Mouse (Mus musculus): Measurements from ENCODE around the gene Faim2.

The Faim2 gene

DNA sequence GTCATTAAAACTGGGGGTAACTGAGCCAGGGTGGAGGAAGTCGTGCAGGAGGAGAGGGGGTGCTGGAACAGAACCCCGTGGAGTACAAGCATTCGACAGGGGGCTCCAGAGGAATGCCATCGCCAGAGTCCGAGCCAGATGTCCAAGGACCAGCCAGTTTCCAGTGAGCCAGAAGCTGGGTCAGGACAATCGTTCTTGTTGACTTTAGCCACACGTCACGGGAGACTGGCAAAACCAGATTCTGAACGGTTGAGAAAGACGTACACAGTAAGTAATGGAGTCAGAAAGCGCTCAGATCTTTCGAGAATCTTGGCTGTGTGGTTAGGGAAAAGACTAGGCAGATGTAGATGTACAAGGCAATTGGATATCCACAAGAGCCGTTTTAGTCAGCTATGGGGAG, 64.8 kb downstream of the Faim2 start:
- DNase-seq (ENCODE audit: low spot score) = no peak

DNA sequence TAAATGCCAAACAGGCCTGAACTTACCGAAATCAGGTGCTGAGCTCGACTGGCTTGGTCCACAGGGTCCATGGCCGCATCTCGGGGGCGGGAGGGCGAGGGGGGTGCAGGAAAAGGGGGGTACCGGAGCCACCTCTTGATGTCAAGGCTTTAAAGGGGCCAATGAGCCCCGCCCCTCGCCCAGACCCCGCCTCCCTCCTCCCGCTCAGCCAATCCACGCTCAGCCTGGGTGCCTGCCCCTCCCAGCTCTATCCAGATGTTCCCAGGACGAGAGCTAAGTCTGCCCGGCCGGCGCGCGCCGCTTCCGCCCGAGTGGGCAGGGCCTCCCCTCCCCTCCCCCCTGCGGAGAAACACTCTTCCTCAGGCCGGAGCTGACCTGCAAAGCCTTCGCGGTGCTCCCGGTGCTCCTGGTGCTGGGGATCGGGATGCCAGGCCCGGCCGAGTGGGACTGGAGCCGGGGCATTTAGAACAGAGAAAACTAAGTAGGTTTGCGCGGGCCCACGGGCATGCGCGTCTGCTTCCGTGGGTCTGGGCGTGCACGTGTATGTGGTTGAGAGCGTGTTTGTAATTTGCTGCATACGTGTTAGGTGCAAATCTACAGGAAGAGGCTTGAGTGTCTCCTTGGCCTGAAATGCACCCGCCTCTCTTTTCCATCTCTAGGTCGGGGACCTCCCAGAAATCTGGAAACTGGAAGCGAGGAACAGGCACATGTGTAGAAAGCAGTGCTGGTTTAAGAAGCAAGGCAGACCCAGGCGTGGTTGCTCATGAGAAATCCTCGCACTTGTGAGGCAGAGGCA, 70.2 kb downstream of the Faim2 start, which contains the start of gene Nckap5l:
Nckap5l (minus strand) TSS at position 143 of the 796 bp plus-strand sequence.
- DNase-seq (ENCODE audit: low spot score) = peak; percentile 90

DNA sequence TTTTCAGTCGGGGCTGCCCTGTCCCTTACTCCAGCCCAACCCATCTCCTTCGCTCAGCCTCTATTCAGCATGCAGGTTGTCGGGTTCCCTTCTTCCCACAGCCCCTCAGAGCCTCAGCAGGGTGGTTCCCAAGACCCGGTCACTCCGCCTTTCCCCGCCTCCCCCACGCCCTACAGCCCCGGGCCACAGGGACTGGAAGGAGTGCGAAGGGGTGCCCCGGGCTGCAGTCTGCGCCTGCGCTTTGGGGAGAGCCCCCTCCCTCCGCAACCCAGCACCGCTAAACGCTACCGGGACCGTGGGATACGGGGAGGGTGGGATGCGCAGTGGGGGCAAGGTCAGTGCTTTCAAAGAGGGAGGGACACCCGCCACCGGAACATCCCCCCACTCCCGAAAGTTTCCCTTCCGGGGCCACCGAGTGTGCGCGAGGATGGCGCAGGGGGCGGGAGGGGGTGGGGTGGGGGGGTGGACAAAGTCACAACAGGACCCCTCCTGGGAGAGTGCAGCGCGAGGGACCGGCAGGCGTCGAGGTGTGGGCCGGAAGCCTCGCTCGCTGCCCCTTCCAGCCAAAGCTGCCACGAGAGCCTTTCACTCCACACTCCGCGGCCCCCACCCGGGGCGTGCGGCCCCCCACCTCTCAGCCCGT, 70.9 kb downstream of the Faim2 start:
- DNase-seq (ENCODE audit: low spot score) = peak; percentile 70

DNA sequence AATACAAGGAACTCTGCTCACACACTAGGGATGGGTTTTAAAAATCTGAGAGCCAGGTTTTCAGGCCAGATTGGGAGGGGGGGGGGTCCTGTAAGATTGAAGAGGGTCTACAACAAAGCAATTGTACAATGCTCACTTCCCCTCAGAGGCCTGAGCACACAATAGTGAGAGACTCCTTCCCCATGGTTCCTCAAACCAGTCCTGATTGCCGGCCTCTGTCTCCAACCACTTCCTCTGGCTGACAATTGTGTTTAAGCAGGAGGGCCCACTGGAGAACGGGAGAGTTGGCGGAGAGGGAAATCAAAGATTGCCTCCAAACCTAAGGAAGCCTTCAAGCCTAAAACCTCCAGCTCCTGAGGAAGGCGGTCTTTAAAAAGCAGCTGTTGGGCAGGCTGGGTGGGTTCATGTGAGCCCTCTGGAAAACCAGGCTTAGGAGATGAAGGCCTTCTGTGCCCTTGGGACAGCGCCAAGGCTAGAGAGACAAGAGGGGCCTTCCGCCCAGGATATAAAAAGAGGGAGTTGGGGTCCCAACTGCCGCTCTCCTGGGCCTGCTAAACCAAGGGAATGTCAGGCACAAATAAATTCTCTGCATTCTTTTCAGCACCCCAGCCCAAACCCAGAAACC, 71.5 kb downstream of the Faim2 start:
- no peak for DNase-seq (ENCODE audit: low spot score)

DNA sequence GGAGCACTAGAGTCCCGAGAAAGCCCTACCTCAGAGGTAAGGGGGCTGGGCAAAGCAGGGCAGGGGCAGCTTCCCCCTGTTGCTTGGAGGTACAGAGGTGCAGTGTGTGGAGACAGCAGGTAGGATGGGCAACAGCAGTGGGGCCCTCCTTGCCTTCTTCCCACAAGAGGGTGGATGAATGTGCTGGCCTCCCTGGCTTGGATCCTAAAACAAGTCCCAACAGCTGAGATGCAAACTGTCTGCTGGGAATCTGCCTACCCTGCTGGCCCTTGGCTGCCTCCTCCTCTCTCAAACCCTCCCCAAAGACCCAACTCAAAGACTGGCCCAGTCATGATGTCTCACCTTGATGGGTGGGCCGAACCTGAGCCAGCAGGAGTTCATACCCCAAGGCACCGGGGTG, 72.5 kb downstream of the Faim2 start:
- DNase-seq (ENCODE audit: low spot score) = no peak

GRCm38 (mm10) chr15:99454585-99455279, 73.2 kb downstream of the Faim2 start:
- no peak for DNase-seq (ENCODE audit: low spot score)

- no peak for DNase-seq (ENCODE audit: low spot score)
Measured at GRCm38 (mm10) chr15:99453153-99453900, 74.6 kb downstream of the Faim2 start.

DNA sequence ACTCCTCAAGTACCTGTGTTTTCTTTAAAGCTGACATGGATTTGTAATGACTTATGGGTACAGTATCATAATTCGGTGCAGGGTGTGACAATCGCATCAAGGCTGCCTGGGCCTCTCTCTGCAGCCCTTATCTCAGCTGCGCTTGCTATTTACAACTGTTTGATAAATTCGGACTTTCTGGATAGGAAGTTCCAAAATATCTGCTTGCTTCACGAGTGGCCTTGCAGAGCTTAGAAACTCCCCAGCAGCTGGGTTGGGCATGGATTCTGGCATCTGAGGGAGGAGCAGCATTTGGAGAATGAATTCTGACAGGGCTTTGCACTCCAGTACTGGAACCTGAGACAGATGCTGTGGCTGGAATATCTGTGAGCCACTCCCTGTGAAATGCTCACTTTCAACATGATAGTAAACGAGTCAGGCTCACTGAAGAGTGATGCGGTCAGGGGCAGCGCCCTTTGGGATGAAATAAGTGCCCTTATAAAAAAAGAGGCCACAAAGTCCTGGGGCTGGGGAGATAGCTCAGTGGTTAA, 78.1 kb downstream of the Faim2 start:
- peak; percentile 79 for DNase-seq (ENCODE audit: low spot score)

- peak; percentile 84 for DNase-seq (ENCODE audit: low spot score)
Measured at GRCm38 (mm10) chr15:99449131-99449750, 78.7 kb downstream of the Faim2 start.
